In genomic region chr4:128885540-128885939, GRCm38 (mm10) we compare ENCODE assay signal across 18 mouse cellular contexts. TPM values are rescaled to one million over a fixed set of nuclear protein-coding genes. Genes with fewer than 3 reads are reported as not detected.
A peak's percentile ranks its signal among the peaks of the same experiment; 100 is the strongest.
DNase-seq lines count a peak whose midpoint lies in the region; ATAC-seq and TF ChIP-seq lines count a peak whose summit lies in the region.
"Had no signal": no experiment of that assay in that cellular context is flagged by ENCODE, and none has a peak within 500 bp of the region (broad histone marks: within the 10 kb centered on the region; RNA-seq: fewer than 3 reads in every experiment).

No protein-coding gene starts in this region.

- peak overlapping the region; percentile 88 for H3K4me2 ChIP-seq in hindbrain, embryonic 13.5 days
- no peak overlapping the region for H3K4me2 ChIP-seq in hindbrain, embryonic 11.5 days (replicated peaks; ENCODE audit: low read depth, low read length)
- peak overlapping the region; percentile 78; the same call in 1 of the 2 replicates for H3K4me2 ChIP-seq in hindbrain, postnatal 0 days (ENCODE audit: low read depth, low read length)
- peak overlapping the region; percentile 89; the same call in 1 of the 2 replicates for H3K4me2 ChIP-seq in neural tube, embryonic 15.5 days

- H3K36me3 ChIP-seq in hindbrain, embryonic 13.5 days = peaks cover 7% of the 10 kb centered on the region
- no peaks in the 10 kb centered on the region for H3K36me3 ChIP-seq in hindbrain, embryonic 11.5 days (ENCODE audit: control insufficient read depth, insufficient read depth, low read length)
- no peaks in the 10 kb centered on the region for H3K36me3 ChIP-seq in hindbrain, postnatal 0 days (ENCODE audit: insufficient read depth, low read length)
- H3K36me3 ChIP-seq in neural tube, embryonic 15.5 days = no peaks in the 10 kb centered on the region
- H3K36me3 ChIP-seq: intestine, embryonic 15.5 days had no signal

- H3K27me3 ChIP-seq in hindbrain, embryonic 13.5 days = 0 out of 2 replicates have a peak, but pooled peaks cover 3% of the 10 kb centered on the region
- H3K27me3 ChIP-seq in hindbrain, embryonic 11.5 days (ENCODE audit: control insufficient read depth, insufficient read depth, low read length) = 0 out of 2 replicates have a peak, but pooled peaks cover 2% of the 10 kb centered on the region
- H3K27me3 ChIP-seq in hindbrain, postnatal 0 days (ENCODE audit: insufficient read depth, low read length) = no peaks in the 10 kb centered on the region
- no peaks in the 10 kb centered on the region for H3K27me3 ChIP-seq in neural tube, embryonic 15.5 days (replicated peaks)
- H3K27me3 ChIP-seq: embryonic facial prominence, embryonic 15.5 days; heart, embryonic 12.5 days; intestine, embryonic 15.5 days; Patski had no signal

- peak; percentile 15; the same call in 1 of the 2 replicates for TF ChIP-seq CTCF in hindbrain, postnatal 0 days (IDR thresholded peaks at IDR 0.05; ENCODE audit: low read depth)

- H3K4me3 ChIP-seq in hindbrain, embryonic 13.5 days = no peak overlapping the region
- H3K4me3 ChIP-seq in hindbrain, embryonic 11.5 days (ENCODE audit: low read depth, low read length) = no peak overlapping the region
- H3K4me3 ChIP-seq in hindbrain, postnatal 0 days (ENCODE audit: low read length) = no peak overlapping the region
- H3K4me3 ChIP-seq in neural tube, embryonic 15.5 days (replicated peaks) = peak overlapping the region; percentile 87; the same call in 1 of the 2 replicates
- H3K4me3 ChIP-seq: heart, embryonic 12.5 days; intestine, embryonic 15.5 days had no signal

- no peak overlapping the region for H3K27ac ChIP-seq in hindbrain, embryonic 13.5 days
- H3K27ac ChIP-seq in hindbrain, embryonic 11.5 days (ENCODE audit: low read depth, low read length) = no peak overlapping the region
- H3K27ac ChIP-seq in hindbrain, postnatal 0 days = no peak overlapping the region
- H3K27ac ChIP-seq in neural tube, embryonic 15.5 days (replicated peaks) = no peak overlapping the region
- H3K27ac ChIP-seq: embryonic facial prominence, embryonic 15.5 days; intestine, embryonic 15.5 days; macrophage had no signal

- ATAC-seq in hindbrain, embryonic 13.5 days (ENCODE audit: low FRiP score) = no peak
- ATAC-seq in hindbrain, embryonic 11.5 days (ENCODE audit: low FRiP score) = no peak
- ATAC-seq in hindbrain, postnatal 0 days = no peak
- no peak for ATAC-seq in neural tube, embryonic 15.5 days (ENCODE audit: low FRiP score)
- ATAC-seq: activated CD4-positive, CD25-positive, alpha-beta regulatory T cell, adult 4 months; intestine, embryonic 15.5 days; Patski had no signal

- no peaks in the 10 kb centered on the region for H3K9me3 ChIP-seq in hindbrain, embryonic 13.5 days
- H3K9me3 ChIP-seq in hindbrain, embryonic 11.5 days (ENCODE audit: control insufficient read depth, low read length) = no peaks in the 10 kb centered on the region
- H3K9me3 ChIP-seq in hindbrain, postnatal 0 days (ENCODE audit: low read length) = no peaks in the 10 kb centered on the region
- H3K9me3 ChIP-seq in neural tube, embryonic 15.5 days (replicated peaks) = no peaks in the 10 kb centered on the region
- H3K9me3 ChIP-seq: embryonic facial prominence, embryonic 15.5 days; intestine, embryonic 15.5 days had no signal

- no peak overlapping the region for H3K9ac ChIP-seq in hindbrain, embryonic 13.5 days
- no peak overlapping the region for H3K9ac ChIP-seq in hindbrain, embryonic 11.5 days (ENCODE audit: low read depth, low read length)
- H3K9ac ChIP-seq in hindbrain, postnatal 0 days (replicated peaks; ENCODE audit: low read length) = no peak overlapping the region
- H3K9ac ChIP-seq in neural tube, embryonic 15.5 days (replicated peaks) = no peak overlapping the region
- H3K9ac ChIP-seq: embryonic facial prominence, embryonic 15.5 days; heart, embryonic 12.5 days; intestine, embryonic 15.5 days; lung, embryonic 14.5 days had no signal

- peaks cover 66% of the 10 kb centered on the region for H3K4me1 ChIP-seq in hindbrain, embryonic 13.5 days (replicated peaks)
- 0 out of 2 replicates have a peak, but pooled peaks cover 3% of the 10 kb centered on the region for H3K4me1 ChIP-seq in hindbrain, embryonic 11.5 days (replicated peaks; ENCODE audit: control insufficient read depth, insufficient read depth, low read length)
- H3K4me1 ChIP-seq in hindbrain, postnatal 0 days (ENCODE audit: insufficient read depth, low read length) = peaks cover 27% of the 10 kb centered on the region
- peaks cover 60% of the 10 kb centered on the region for H3K4me1 ChIP-seq in neural tube, embryonic 15.5 days

- no peak for DNase-seq in hindbrain, embryonic 11.5 days (ENCODE audit: low spot score)
- peak; percentile 37 to 41 for DNase-seq in cerebellum, postnatal 14 days
- DNase-seq in hindbrain, postnatal 0 days (ENCODE audit: low spot score) = no peak
- DNase-seq in gastrocnemius, postnatal 4 days (ENCODE audit: low spot score in 2 of 2) = no peak
- no peak for DNase-seq in retina, embryonic 14.5 days (ENCODE audit: low spot score)
- DNase-seq: adrenal gland, postnatal 14 days; gastrocnemius, postnatal 25 days; lung, embryonic 14.5 days; retina, postnatal 1 day; right cerebral cortex, postnatal 4 days had no signal

- 91% methylated on average over 8 of the region's 8 CpGs for WGBS in hindbrain, embryonic 13.5 days
- 95% methylated on average over 8 of the region's 8 CpGs for WGBS in hindbrain, embryonic 11.5 days
- WGBS in hindbrain, postnatal 0 days = 96% methylated on average over 8 of the region's 8 CpGs
- 97% methylated on average over 8 of the region's 8 CpGs for WGBS in neural tube, embryonic 15.5 days

RNA-seq across cellular contexts. Expression of gene Trim62, which starts 2.2 kb away (rescaled TPM):
- 19.2 and 20.0 TPM in 2 replicates for polyA plus RNA-seq in hindbrain, embryonic 13.5 days (2015; fragmentation: Nextera tagmentation; extraction: Ambion mirVana)
- polyA plus RNA-seq in hindbrain, embryonic 11.5 days (2014; fragmentation: Nextera tagmentation; extraction: Ambion mirVana) = 13.0 and 13.1 TPM in 2 replicates
- total RNA-seq in hindbrain, postnatal 0 days (2014; rRNA removed) = 30.8 and 33.4 TPM in 2 replicates
- polyA plus RNA-seq in hindbrain, postnatal 0 days (2015; fragmentation: Nextera tagmentation; extraction: Ambion mirVana) = 23.4 and 27.9 TPM in 2 replicates
- 20.9 and 25.5 TPM in 2 replicates for polyA plus RNA-seq in neural tube, embryonic 15.5 days (2015; fragmentation: Nextera tagmentation; extraction: Ambion mirVana)
- total RNA-seq in gastrocnemius, postnatal 4 days (2021) = 1 to 10 TPM; 3.2 to 3.7 TPM

Comparison
In these comparisons a context has a peak if more than half of its experiments do, and no peak if none do; other contexts are left out.
1. DNase-seq: peak in cerebellum, postnatal 14 days (2 of 2); none in hindbrain, embryonic 11.5 days (single experiment), hindbrain, postnatal 0 days (single experiment), gastrocnemius, postnatal 4 days (0 of 2) and retina, embryonic 14.5 days (single experiment).